Comparison of ENCODE assay signal across 9 mouse cellular contexts in genomic region chr7:67435643-67436339, GRCm38 (mm10).
DNase-seq lines count a peak whose midpoint lies in the region; ATAC-seq lines count a peak whose summit lies in the region.
"Had no signal": no experiment of that assay in that cellular context is flagged by ENCODE, and none has a peak within 500 bp of the region (broad histone marks: within the 10 kb centered on the region; RNA-seq: fewer than 3 reads in every experiment).

No protein-coding gene starts in this region.

- no peak for ATAC-seq in kidney, embryonic 16.5 days (ENCODE audit: low FRiP score, low TSS enrichment)
- ATAC-seq in embryonic facial prominence, embryonic 14.5 days (ENCODE audit: low read depth): peak; percentile 85; the same call in 1 of the 2 replicates

- no peaks in the 10 kb centered on the region for H3K27me3 ChIP-seq in kidney, embryonic 16.5 days (ENCODE audit: insufficient read depth, low read length)
- no peaks in the 10 kb centered on the region for H3K27me3 ChIP-seq in embryonic facial prominence, embryonic 14.5 days (replicated peaks; ENCODE audit: control insufficient read depth, insufficient read depth, low read length)

- H3K4me3 ChIP-seq in kidney, embryonic 16.5 days (ENCODE audit: low read length): no peak overlapping the region
- no peak overlapping the region for H3K4me3 ChIP-seq in embryonic facial prominence, embryonic 14.5 days (ENCODE audit: low read depth, low read length)
- H3K4me3 ChIP-seq: megakaryocyte, embryonic 14.5 days had no signal

- H3K36me3 ChIP-seq in kidney, embryonic 16.5 days (ENCODE audit: insufficient read depth, low read length): no peaks in the 10 kb centered on the region
- H3K36me3 ChIP-seq in embryonic facial prominence, embryonic 14.5 days (ENCODE audit: control insufficient read depth, insufficient read depth, low read length): no peaks in the 10 kb centered on the region

- no peaks in the 10 kb centered on the region for H3K9me3 ChIP-seq in kidney, embryonic 16.5 days (ENCODE audit: low read length)
- H3K9me3 ChIP-seq in embryonic facial prominence, embryonic 14.5 days (ENCODE audit: control insufficient read depth, low read length): no peaks in the 10 kb centered on the region

- peaks cover 10% of the 10 kb centered on the region for H3K4me1 ChIP-seq in kidney, embryonic 16.5 days (ENCODE audit: insufficient read depth, low read length)
- 0 out of 2 replicates have a peak, but pooled peaks cover 7% of the 10 kb centered on the region for H3K4me1 ChIP-seq in embryonic facial prominence, embryonic 14.5 days (ENCODE audit: control insufficient read depth, insufficient read depth, low read length)

- no peak overlapping the region for H3K27ac ChIP-seq in kidney, embryonic 16.5 days (ENCODE audit: low read length)
- peak overlapping the region; percentile 40; the same call in 1 of the 2 replicates for H3K27ac ChIP-seq in embryonic facial prominence, embryonic 14.5 days (replicated peaks; ENCODE audit: low read depth, low read length)

- 63% methylated on average over 11 of the region's 11 CpGs for WGBS in kidney, embryonic 16.5 days
- WGBS in embryonic facial prominence, embryonic 14.5 days: 60% methylated on average over 11 of the region's 11 CpGs

- H3K4me2 ChIP-seq in kidney, embryonic 16.5 days (replicated peaks; ENCODE audit: low read depth, low read length): no peak overlapping the region
- no peak overlapping the region for H3K4me2 ChIP-seq in embryonic facial prominence, embryonic 14.5 days (ENCODE audit: low read depth, low read length)

- H3K9ac ChIP-seq in kidney, embryonic 16.5 days (replicated peaks; ENCODE audit: low read length): no peak overlapping the region
- no peak overlapping the region for H3K9ac ChIP-seq in embryonic facial prominence, embryonic 14.5 days (ENCODE audit: low read depth, low read length)

- peak; percentile 65 for DNase-seq in kidney, postnatal 10 days
- DNase-seq in embryonic facial prominence, embryonic 14.5 days (ENCODE audit: low spot score): peak; percentile 82
- DNase-seq in heart, postnatal 4 days: peak; percentile 74
- DNase-seq in lung, postnatal 4 days: peak; percentile 82 to 89
- DNase-seq in layer of hippocampus, adult 18-20 months (ENCODE audit: low spot score in 2 of 2): no peak
- no peak for DNase-seq in thymus, adult 18-20 months
- DNase-seq in layer of hippocampus, postnatal 36 days: no peak

Comparison
In these comparisons a context has a peak if more than half of its experiments do, and no peak if none do; other contexts are left out.
1. DNase-seq: peak in kidney, postnatal 10 days (single experiment), embryonic facial prominence, embryonic 14.5 days (single experiment), heart, postnatal 4 days (single experiment) and lung, postnatal 4 days (2 of 2); none in layer of hippocampus, adult 18-20 months (0 of 2), thymus, adult 18-20 months (0 of 2) and layer of hippocampus, postnatal 36 days (0 of 2).